In genomic region chr2:31263746-31264378, GRCm38 (mm10) we compare ENCODE assay signal across 8 mouse cellular contexts. TPM values are rescaled to one million over a fixed set of nuclear protein-coding genes. Genes with fewer than 3 reads are reported as not detected.
DNase-seq lines count a peak whose midpoint lies in the region; ATAC-seq and TF ChIP-seq lines count a peak whose summit lies in the region.

No protein-coding gene starts in this region.

- no peaks in the 10 kb centered on the region for H3K9me3 ChIP-seq in forebrain, embryonic 15.5 days
- H3K9me3 ChIP-seq in heart, embryonic 16.5 days (replicated peaks; ENCODE audit: control insufficient read depth, low read length): no peaks in the 10 kb centered on the region
- no peaks in the 10 kb centered on the region for H3K9me3 ChIP-seq in lung, embryonic 14.5 days (ENCODE audit: low read depth, low read length)

- H3K4me1 ChIP-seq in forebrain, embryonic 15.5 days: peaks cover 72% of the 10 kb centered on the region
- H3K4me1 ChIP-seq in heart, embryonic 16.5 days (ENCODE audit: control insufficient read depth, insufficient read depth, low read length): peaks cover 62% of the 10 kb centered on the region
- H3K4me1 ChIP-seq in lung, embryonic 14.5 days (ENCODE audit: insufficient read depth): peaks cover 15% of the 10 kb centered on the region; the same call in 1 of the 2 replicates

- 19% methylated on average over 10 of the region's 10 CpGs for WGBS in forebrain, embryonic 15.5 days
- 30% methylated on average over 10 of the region's 10 CpGs for WGBS in heart, embryonic 16.5 days
- WGBS in lung, embryonic 14.5 days: 40% methylated on average over 10 of the region's 10 CpGs

- peak; percentile 77 for ATAC-seq in forebrain, embryonic 15.5 days (replicated peaks)
- ATAC-seq in heart, embryonic 16.5 days (replicated peaks; ENCODE audit: extremely low read depth, insufficient read depth, low FRiP score): peak; percentile 57
- no peak for ATAC-seq in lung, embryonic 14.5 days (ENCODE audit: insufficient read depth)

- H3K4me3 ChIP-seq in forebrain, embryonic 15.5 days: no peak overlapping the region
- H3K4me3 ChIP-seq in heart, embryonic 16.5 days (ENCODE audit: low read length): no peak overlapping the region
- no peak overlapping the region for H3K4me3 ChIP-seq in lung, embryonic 14.5 days (ENCODE audit: low read depth, low read length)

- peak; percentile 8 for DNase-seq in thymus, postnatal 14 days
- DNase-seq in thymus, postnatal 0 days (ENCODE audit: low spot score): no peak
- peak; percentile 75 for DNase-seq in kidney, postnatal 14 days
- peak; percentile 85 for DNase-seq in lung, embryonic 14.5 days
- peak; percentile 91 to 93 for DNase-seq in right cerebral cortex, postnatal 10 days (ENCODE audit: low spot score in 2 of 2)
- DNase-seq in spleen, postnatal 4 days (ENCODE audit: low spot score in 2 of 2): no peak

- H3K27ac ChIP-seq in forebrain, embryonic 15.5 days (replicated peaks): peak overlapping the region; percentile 92
- peak overlapping the region; percentile 90 for H3K27ac ChIP-seq in heart, embryonic 16.5 days (ENCODE audit: low read length)
- peak overlapping the region; percentile 46; the same call in 1 of the 2 replicates for H3K27ac ChIP-seq in lung, embryonic 14.5 days (ENCODE audit: low read depth)

- TF ChIP-seq CTCF in lung, embryonic 14.5 days (IDR thresholded peaks at IDR 0.05; ENCODE audit: low read depth): no peak

- peak overlapping the region; percentile 8; the same call in 1 of the 2 replicates for H3K9ac ChIP-seq in forebrain, embryonic 15.5 days (replicated peaks)
- peak overlapping the region; percentile 40 for H3K9ac ChIP-seq in heart, embryonic 16.5 days (ENCODE audit: low read length)
- H3K9ac ChIP-seq in lung, embryonic 14.5 days: no peak overlapping the region; the same call in 1 of the 2 replicates

- 0 out of 2 replicates have a peak overlapping the region, but pooled peaks have one; percentile 15 for H3K4me2 ChIP-seq in forebrain, embryonic 15.5 days (replicated peaks)
- peak overlapping the region; percentile 28 for H3K4me2 ChIP-seq in heart, embryonic 16.5 days (ENCODE audit: low read depth, low read length)
- no peak overlapping the region for H3K4me2 ChIP-seq in lung, embryonic 14.5 days

- no peaks in the 10 kb centered on the region for H3K36me3 ChIP-seq in forebrain, embryonic 15.5 days
- H3K36me3 ChIP-seq in heart, embryonic 16.5 days (ENCODE audit: control insufficient read depth, insufficient read depth): no peaks in the 10 kb centered on the region
- H3K36me3 ChIP-seq in lung, embryonic 14.5 days (ENCODE audit: insufficient read depth): no peaks in the 10 kb centered on the region

- no peaks in the 10 kb centered on the region for H3K27me3 ChIP-seq in forebrain, embryonic 15.5 days
- H3K27me3 ChIP-seq in heart, embryonic 16.5 days (ENCODE audit: control insufficient read depth, insufficient read depth, low read length): no peaks in the 10 kb centered on the region
- H3K27me3 ChIP-seq in lung, embryonic 14.5 days (ENCODE audit: insufficient read depth, low read length): no peaks in the 10 kb centered on the region

RNA-seq across cellular contexts. Expression of gene Ncs1, which starts 18.2 kb away (rescaled TPM):
- polyA plus RNA-seq in thymus, postnatal 0 days (2015; fragmentation: Nextera tagmentation; extraction: Ambion mirVana): 6.3 and 6.7 TPM in 2 replicates
- 115 and 116 TPM in 2 replicates for polyA plus RNA-seq in forebrain, embryonic 15.5 days (2015; fragmentation: Nextera tagmentation; extraction: Ambion mirVana)
- polyA plus RNA-seq in heart, embryonic 16.5 days (2015; fragmentation: Nextera tagmentation; extraction: Ambion mirVana): 29.4 and 32.1 TPM in 2 replicates
- 26.5 and 28.6 TPM in 2 replicates for polyA plus RNA-seq in lung, embryonic 14.5 days (2014; fragmentation: Nextera tagmentation; extraction: Ambion mirVana)

RNA-seq across cellular contexts. Expression of gene Hmcn2, which starts 50.4 kb away (rescaled TPM):
- 0.26 and 0.31 TPM in 2 replicates for polyA plus RNA-seq in thymus, postnatal 0 days (2015; fragmentation: Nextera tagmentation; extraction: Ambion mirVana)
- polyA plus RNA-seq in forebrain, embryonic 15.5 days (2015; fragmentation: Nextera tagmentation; extraction: Ambion mirVana): 0.19 and 0.22 TPM in 2 replicates
- 1.1 and 1.3 TPM in 2 replicates for polyA plus RNA-seq in heart, embryonic 16.5 days (2015; fragmentation: Nextera tagmentation; extraction: Ambion mirVana)
- 1.1 and 1.3 TPM in 2 replicates for polyA plus RNA-seq in lung, embryonic 14.5 days (2014; fragmentation: Nextera tagmentation; extraction: Ambion mirVana)

Comparison
In these comparisons a context has a peak if more than half of its experiments do, and no peak if none do; other contexts are left out.
1. DNase-seq: peak in thymus, postnatal 14 days (single experiment), kidney, postnatal 14 days (single experiment), lung, embryonic 14.5 days (single experiment) and right cerebral cortex, postnatal 10 days (2 of 2); none in thymus, postnatal 0 days (single experiment) and spleen, postnatal 4 days (0 of 2).
2. Peak in every context shown above with its lines, with median percentiles within 50 percentile points of each other: H3K27ac ChIP-seq.